Mouse (Mus musculus) limb, embryonic 11.5 days (tissue): Measurements from ENCODE around the gene Gm42420. TPM values are rescaled to one million over a fixed set of nuclear protein-coding genes. Genes with fewer than 3 reads are reported as not detected.

Experiments used
- ATAC-seq: fragments of 200-750 bp; cut with Nextera tagmentation; 2 replicates; pipeline ENCODE4 v1.8.0; 2017; ENCODE audit warnings: low read depth; ENCODE audit not compliant: insufficient number of reproducible peaks, low FRiP score, low TSS enrichment
- DNase-seq: peaks from one replicate; pipeline ENCODE4 v3.0.0-alpha.2; 2015; ENCODE audit warnings: low spot score
- H3K27ac ChIP-seq: fragments of 300-500 bp; sonication (generic); replicated peaks from 2 replicates; pipeline ENCODE4 v1.5.1; 2014; ENCODE audit warnings: low read depth, mild to moderate bottlenecking, low read length
- H3K27me3 ChIP-seq: fragments of 300-500 bp; sonication (generic); 2 replicates; pipeline ENCODE4 v1.6.1; 2014; ENCODE audit warnings: mild to moderate bottlenecking, low read length, mixed read lengths; ENCODE audit not compliant: control insufficient read depth, insufficient read depth
- H3K36me3 ChIP-seq: fragments of 300-500 bp; sonication (generic); 2 replicates; pipeline ENCODE4 v1.6.1; 2014; ENCODE audit warnings: mild to moderate bottlenecking, low read length, moderate library complexity, mixed read lengths; ENCODE audit not compliant: control insufficient read depth, insufficient read depth
- H3K4me1 ChIP-seq: fragments of 300-500 bp; sonication (generic); 2 replicates; pipeline ENCODE4 v1.6.1; 2014; ENCODE audit warnings: low read length, mixed read lengths; ENCODE audit not compliant: control insufficient read depth, insufficient read depth
- H3K4me2 ChIP-seq: fragments of 300-500 bp; sonication (generic); 2 replicates; pipeline ENCODE4 v1.6.1; 2014; ENCODE audit warnings: low read depth, mild to moderate bottlenecking, moderate library complexity; ENCODE audit not compliant: severe bottlenecking
- H3K4me3 ChIP-seq: fragments of 300-500 bp; sonication (generic); 2 replicates; pipeline ENCODE4 v1.5.1; 2014; ENCODE audit warnings: low read depth, low read length
- H3K9ac ChIP-seq: fragments of 300-500 bp; sonication (generic); 2 replicates; pipeline ENCODE4 v1.6.1; 2014; ENCODE audit warnings: mild to moderate bottlenecking, low read length
- H3K9me3 ChIP-seq: fragments of 300-500 bp; sonication (generic); 2 replicates; pipeline ENCODE4 v1.6.1; 2016; ENCODE audit warnings: low read length; ENCODE audit not compliant: control insufficient read depth
- WGBS: fragments of 180-500 bp; shearing (Covaris S2); extraction: QIAGEN DNeasy Blood & Tissue Kit; methylation state at CpG from one replicate; pipeline ENCODE4 v1.1.7; 2014; 5-methylcytosine and 5-hydroxymethylcytosine counted together
- polyA plus RNA-seq: library from polyadenylated mRNA; unstranded; fragments of >200 nt; fragmentation: Nextera tagmentation; extraction: Ambion mirVana; gene quantifications from 2 replicates; pipeline ENCODE4 v1.2.1, GENCODE M21; 2014

The Gm42420 gene
- polyA plus RNA-seq, 1 experiment from 2014 or later = 1.0 TPM

GRCm38 (mm10) chr6:39606862-39607261 lies 21.3 kb downstream of the Gm42420 start:
- DNase-seq = no peak
- no peaks in the 10 kb centered on the region for H3K9me3 ChIP-seq
- ATAC-seq = no peak
- no peak overlapping the region for H3K4me3 ChIP-seq
- H3K9ac ChIP-seq = no peak overlapping the region
- no peaks in the 10 kb centered on the region for H3K4me1 ChIP-seq
- no peaks in the 10 kb centered on the region for H3K36me3 ChIP-seq
- WGBS = 69% methylated on average over 3 of the region's 3 CpGs
- H3K4me2 ChIP-seq = no peak overlapping the region
- no peaks in the 10 kb centered on the region for H3K27me3 ChIP-seq
- no peak overlapping the region for H3K27ac ChIP-seq

DNA sequence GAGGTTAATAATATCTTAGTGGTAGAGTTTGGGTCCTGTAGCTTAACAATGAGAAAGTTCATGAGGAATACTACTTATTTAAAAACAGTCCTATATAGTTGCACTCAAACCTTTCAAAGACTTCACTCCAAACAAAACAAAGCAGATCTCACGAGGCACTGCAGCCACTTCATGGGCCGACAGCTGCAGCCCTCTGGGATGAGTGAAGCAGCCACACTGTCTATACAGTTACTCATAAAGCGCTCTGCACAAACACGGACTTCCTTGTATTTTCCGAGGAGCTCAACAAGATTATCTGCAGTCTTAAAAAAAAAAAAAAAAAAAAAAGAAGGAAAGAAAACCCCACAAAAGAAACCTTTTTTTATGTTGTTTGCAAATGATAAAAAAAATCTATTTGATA lies 21.8 kb downstream of the Gm42420 start:
- WGBS = 84% methylated on average over 5 of the region's 5 CpGs
- no peak overlapping the region for H3K4me2 ChIP-seq
- no peaks in the 10 kb centered on the region for H3K27me3 ChIP-seq
- H3K9ac ChIP-seq = no peak overlapping the region
- H3K4me1 ChIP-seq = no peaks in the 10 kb centered on the region
- no peaks in the 10 kb centered on the region for H3K9me3 ChIP-seq
- H3K36me3 ChIP-seq = no peaks in the 10 kb centered on the region
- ATAC-seq (no peak), DNase-seq (no peak)
- H3K4me3 ChIP-seq = no peak overlapping the region
- H3K27ac ChIP-seq = no peak overlapping the region

DNA sequence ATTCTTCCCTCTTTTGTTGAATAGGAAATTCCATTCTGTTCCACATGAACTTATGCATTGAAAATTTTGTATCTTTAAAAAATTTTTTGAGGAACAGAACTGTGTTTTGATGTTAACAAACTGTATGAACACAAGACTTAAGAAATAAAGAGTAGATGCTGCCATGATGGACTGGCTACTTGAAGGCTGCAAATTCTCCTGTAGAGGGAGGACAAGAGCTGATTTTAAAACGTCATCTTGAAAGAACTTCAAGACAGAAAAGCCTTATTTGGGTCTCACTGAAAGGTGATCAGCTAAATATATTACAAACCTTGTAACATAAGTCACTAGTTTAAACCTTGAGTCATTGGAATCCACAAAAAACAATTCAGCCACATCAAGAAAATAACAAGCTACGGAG lies 24.7 kb downstream of the Gm42420 start:
- Histone ChIP-seq H3K4me2 (no peak overlapping the region), H3K9ac (no peak overlapping the region), H3K27me3 (no peaks in the 10 kb centered on the region), H3K27ac (no peak overlapping the region), H3K36me3 (no peaks in the 10 kb centered on the region), H3K4me1 (no peaks in the 10 kb centered on the region), H3K9me3 (no peaks in the 10 kb centered on the region), H3K4me3 (no peak overlapping the region)
- ATAC-seq (no peak), DNase-seq (no peak)
- 71% methylated on average over 2 of the region's 2 CpGs for WGBS

DNA sequence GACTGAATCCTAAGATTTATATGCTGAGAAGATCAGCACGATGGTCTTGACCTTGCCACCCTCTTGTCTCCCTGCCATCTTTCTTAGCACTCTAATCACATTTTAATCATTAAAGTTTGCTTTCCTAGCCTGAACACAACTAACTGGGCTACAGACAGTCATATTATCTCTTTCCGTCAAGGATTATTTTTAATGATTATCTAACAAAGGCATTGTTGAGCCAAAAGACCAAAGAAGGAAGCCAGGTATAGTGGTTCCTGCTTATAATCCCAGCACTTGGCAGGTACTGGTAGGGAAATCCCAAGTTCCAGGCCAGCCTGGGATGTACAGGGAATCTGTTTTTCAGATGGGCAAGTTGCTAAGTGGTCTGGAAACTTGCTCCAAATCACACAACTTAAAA lies 25.7 kb downstream of the Gm42420 start:
- 94% methylated on average over 2 of the region's 2 CpGs for WGBS
- no peak overlapping the region for H3K27ac ChIP-seq
- DNase-seq (no peak), ATAC-seq (no peak)
- no peaks in the 10 kb centered on the region for H3K4me1 ChIP-seq
- no peak overlapping the region for H3K4me2 ChIP-seq
- no peaks in the 10 kb centered on the region for H3K27me3 ChIP-seq
- H3K9me3 ChIP-seq = no peaks in the 10 kb centered on the region
- no peaks in the 10 kb centered on the region for H3K36me3 ChIP-seq
- H3K9ac ChIP-seq = no peak overlapping the region
- H3K4me3 ChIP-seq = no peak overlapping the region

Other genes with a start within 250 kb of the Gm42420 start
- gene Slc37a3, start 208.1 kb upstream of the Gm42420 start, polyA plus RNA-seq = 50.7 and 50.8 TPM in 2 replicates
- gene Rab19, start 204.6 kb upstream of the Gm42420 start, polyA plus RNA-seq = 0.45 and 0.67 TPM in 2 replicates
- gene Mkrn1, start 165.3 kb upstream of the Gm42420 start, polyA plus RNA-seq = 35.9 and 36.8 TPM in 2 replicates
- gene Dennd2a, start 27.9 kb upstream of the Gm42420 start, polyA plus RNA-seq = 37.1 and 37.5 TPM in 2 replicates
- gene Adck2, start 11.9 kb upstream of the Gm42420 start, polyA plus RNA-seq = 24.1 and 27.3 TPM in 2 replicates
- 265 and 280 TPM in 2 replicates for gene Ndufb2, start 6.8 kb downstream of the Gm42420 start, polyA plus RNA-seq
- 17.2 and 19.5 TPM in 2 replicates for gene Braf, start 139.7 kb downstream of the Gm42420 start, polyA plus RNA-seq
- 202 and 208 TPM in 2 replicates for gene Mrps33, start 225.2 kb downstream of the Gm42420 start, polyA plus RNA-seq